Mouse (Mus musculus): ENCODE data around the gene Stradb.
"Not testable (repeated sequence)": the region's sequence is repeated elsewhere in the genome, so short reads cannot be mapped to it uniquely, and the experiment has no call there.

Gene Stradb

GRCm38 (mm10) chr1:58973366-58974221 lies at the start of gene Stradb, which contains the start of gene Trak2:
TSS of gene Stradb (plus strand) at chr1:58973522.
TSS of gene Trak2 (minus strand) at chr1:58973430.
- in situ Hi-C loops (cut with MboI, MseI) = no loop called here

GRCm38 (mm10) chr1:58926664-58927063 lies 46.7 kb upstream of the Stradb start:
- in situ Hi-C loops (cut with MboI, MseI) = no loop called here

- in situ Hi-C loops (cut with MboI, MseI) = no loop called here
Measured at GRCm38 (mm10) chr1:58936746-58937605, 36.3 kb upstream of the Stradb start.

- in situ Hi-C loops (cut with MboI, MseI) = no loop called here
Measured at GRCm38 (mm10) chr1:58937606-58938099, 35.7 kb upstream of the Stradb start.

GRCm38 (mm10) chr1:58945523-58945922 lies 27.8 kb upstream of the Stradb start:
- in situ Hi-C loops (cut with MboI, MseI) = no loop called here

- in situ Hi-C loops (cut with MboI, MseI) = no loop called here
Measured at GRCm38 (mm10) chr1:58945960-58946670, 27.2 kb upstream of the Stradb start.

GRCm38 (mm10) chr1:58946718-58947117 lies 26.6 kb upstream of the Stradb start:
- in situ Hi-C loops (cut with MboI, MseI) = no loop called here

- in situ Hi-C loops (cut with MboI, MseI) = no loop called here
Measured at GRCm38 (mm10) chr1:58949561-58950106, 23.7 kb upstream of the Stradb start.

GRCm38 (mm10) chr1:58950899-58951648 lies 22.2 kb upstream of the Stradb start:
- in situ Hi-C loops (cut with MboI, MseI) = no loop called here

GRCm38 (mm10) chr1:58951841-58952240 lies 21.5 kb upstream of the Stradb start:
- in situ Hi-C loops (cut with MboI, MseI) = no loop called here

- in situ Hi-C loops (cut with MboI, MseI) = no loop called here
Measured at GRCm38 (mm10) chr1:58952526-58952925, 20.8 kb upstream of the Stradb start.

GRCm38 (mm10) chr1:58952997-58953396 lies 20.3 kb upstream of the Stradb start:
- in situ Hi-C loops (cut with MboI, MseI) = no loop called here

GRCm38 (mm10) chr1:58953686-58954434 lies 19.5 kb upstream of the Stradb start:
- in situ Hi-C loops (cut with MboI, MseI) = no loop called here

- in situ Hi-C loops (cut with MboI, MseI) = no loop called here
Measured at GRCm38 (mm10) chr1:58954578-58955410, 18.5 kb upstream of the Stradb start.

- in situ Hi-C loops (cut with MboI, MseI) = no loop called here
Measured at GRCm38 (mm10) chr1:58955716-58956115, 17.6 kb upstream of the Stradb start.

- in situ Hi-C loops (cut with MboI, MseI) = no loop called here
Measured at GRCm38 (mm10) chr1:58956229-58956628, 17.1 kb upstream of the Stradb start.

- in situ Hi-C loops (cut with MboI, MseI) = no loop called here
Measured at GRCm38 (mm10) chr1:58957931-58958330, 15.4 kb upstream of the Stradb start.

- in situ Hi-C loops (cut with MboI, MseI) = not testable (repeated sequence)
Measured at GRCm38 (mm10) chr1:58958789-58959526, 14.4 kb upstream of the Stradb start.

All from regulatory T cell (primary cell).